Mouse (Mus musculus) intestine, embryonic 15.5 days (tissue): ENCODE results near the gene Esrra. TPM values are rescaled to one million over a fixed set of nuclear protein-coding genes. Genes with fewer than 3 reads are reported as not detected.
"Not testable (repeated sequence)": the region's sequence is repeated elsewhere in the genome, so short reads cannot be mapped to it uniquely, and the experiment has no call there.

Source experiments
- ATAC-seq: fragments of 200-750 bp; cut with Nextera tagmentation; 2 replicates; pipeline ENCODE4 v1.8.0; 2017; ENCODE audit warnings: moderate TSS enrichment, moderate library complexity
- H3K27ac ChIP-seq: fragments of 300-500 bp; sonication (generic); 2 replicates; pipeline ENCODE4 v1.5.1; 2015; ENCODE audit warnings: mild to moderate bottlenecking, inconsistent platforms
- H3K27me3 ChIP-seq: fragments of 300-500 bp; sonication (generic); replicated peaks from 2 replicates; pipeline ENCODE4 v1.6.1; 2015; ENCODE audit warnings: inconsistent platforms
- H3K36me3 ChIP-seq: fragments of 300-500 bp; sonication (generic); 2 replicates; pipeline ENCODE4 v1.6.1; 2015; ENCODE audit warnings: inconsistent platforms
- H3K4me1 ChIP-seq: fragments of 300-500 bp; sonication (generic); replicated peaks from 2 replicates; pipeline ENCODE4 v1.6.1; 2015; ENCODE audit warnings: inconsistent platforms
- H3K4me2 ChIP-seq: fragments of 300-500 bp; sonication (generic); replicated peaks from 2 replicates; pipeline ENCODE4 v1.6.1; 2015; ENCODE audit warnings: mild to moderate bottlenecking, inconsistent platforms
- H3K4me3 ChIP-seq: fragments of 300-500 bp; sonication (generic); replicated peaks from 2 replicates; pipeline ENCODE4 v1.5.1; 2015; ENCODE audit warnings: inconsistent platforms
- H3K9ac ChIP-seq: fragments of 300-500 bp; sonication (generic); 2 replicates; pipeline ENCODE4 v1.6.1; 2015; ENCODE audit warnings: inconsistent platforms
- H3K9me3 ChIP-seq: fragments of 300-500 bp; sonication (generic); 2 replicates; pipeline ENCODE4 v1.6.1; 2016; ENCODE audit warnings: inconsistent platforms
- WGBS: fragments of 180-500 bp; shearing (Covaris S2); methylation state at CpG from one replicate; pipeline ENCODE4 v1.1.7; 2015; 5-methylcytosine and 5-hydroxymethylcytosine counted together
- polyA plus RNA-seq: library from polyadenylated mRNA; unstranded; fragments of >200 nt; fragmentation: Nextera tagmentation; extraction: Ambion mirVana; gene quantifications from 2 replicates; pipeline ENCODE4 v1.2.1, GENCODE M21; 2015

Gene Esrra
- polyA plus RNA-seq, 1 experiment from 2014 or later = 32.2 TPM

DNA sequence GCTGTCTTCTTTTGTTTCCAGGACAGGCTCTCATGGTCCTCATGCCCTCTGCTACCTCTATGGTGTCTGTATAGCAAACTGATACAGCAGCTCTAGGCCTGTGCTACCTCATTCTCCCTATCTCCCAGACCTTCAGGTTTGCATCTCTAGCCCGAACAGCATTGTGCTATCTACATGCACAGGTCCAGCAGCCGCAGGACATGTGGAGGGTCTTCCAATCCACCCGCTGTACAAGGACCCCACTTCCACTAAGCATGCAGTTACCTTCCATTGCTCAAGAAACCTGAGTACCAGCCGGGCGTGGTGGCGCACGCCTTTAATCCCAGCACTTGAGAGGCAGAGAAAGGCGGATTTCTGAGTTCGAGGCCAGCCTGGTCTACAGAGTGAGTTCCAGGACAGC lies 7.1 kb downstream of the Esrra start:
- Histone ChIP-seq H3K36me3 (peaks cover 27% of the 10 kb centered on the region), H3K4me1 (peaks cover 9% of the 10 kb centered on the region), H3K27me3 (no peaks in the 10 kb centered on the region), H3K9me3 (no peaks in the 10 kb centered on the region), H3K9ac (no peak overlapping the region), H3K4me3 (no peak overlapping the region), H3K4me2 (no peak overlapping the region), H3K27ac (no peak overlapping the region)
- WGBS = 90% methylated on average over 9 of the region's 9 CpGs
- no peak for ATAC-seq

DNA sequence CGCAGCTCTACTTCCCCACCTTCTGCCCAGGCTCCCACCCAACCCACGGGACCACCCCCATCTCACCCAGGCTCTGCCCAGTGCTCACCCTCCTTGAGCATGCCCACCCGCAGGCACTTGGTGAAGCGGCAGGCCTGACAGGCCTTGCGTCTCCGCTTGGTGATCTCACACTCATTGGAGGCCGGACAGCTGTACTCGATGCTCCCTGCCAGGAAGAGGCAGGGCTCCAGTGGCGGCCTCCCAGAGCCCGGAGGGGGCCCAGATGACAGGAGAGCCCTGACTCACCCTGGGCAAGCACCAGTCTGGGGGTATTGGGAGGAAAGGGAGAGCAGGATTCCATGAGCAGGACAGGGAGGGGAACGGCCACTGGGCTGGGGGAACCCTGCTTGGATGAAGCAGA lies 7.6 kb downstream of the Esrra start:
- ATAC-seq = no peak

DNA sequence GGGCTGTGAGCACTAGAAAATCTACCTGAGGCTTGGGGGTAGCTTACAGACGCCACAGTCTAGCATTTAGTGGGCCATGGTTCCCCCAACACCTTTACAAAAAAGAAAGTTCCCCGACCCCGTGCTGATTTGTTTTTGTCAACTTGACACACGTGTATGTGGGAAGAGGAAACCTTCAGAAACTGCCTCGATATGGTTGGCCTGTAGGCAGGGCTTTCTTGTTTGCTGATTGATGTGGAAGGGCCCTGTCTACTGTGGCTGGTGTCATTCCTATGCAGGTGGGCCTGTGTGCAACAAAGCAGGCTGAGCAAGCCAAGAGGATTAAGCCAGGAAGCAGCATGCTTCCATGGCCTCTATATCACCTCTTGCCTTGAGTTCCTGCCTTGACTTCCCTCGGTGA lies 8.6 kb downstream of the Esrra start:
- WGBS = 86% methylated on average over 6 of the region's 6 CpGs
- H3K27me3 ChIP-seq = no peaks in the 10 kb centered on the region
- no peak overlapping the region for H3K4me3 ChIP-seq
- H3K4me2 ChIP-seq = no peak overlapping the region
- peaks cover 27% of the 10 kb centered on the region for H3K36me3 ChIP-seq
- no peak overlapping the region for H3K9ac ChIP-seq
- peaks cover 13% of the 10 kb centered on the region for H3K4me1 ChIP-seq
- no peak overlapping the region for H3K27ac ChIP-seq
- no peak for ATAC-seq
- H3K9me3 ChIP-seq = no peaks in the 10 kb centered on the region

More for the DNA sequence above, 7.6 kb downstream of the Esrra start:
- H3K36me3 ChIP-seq = peaks cover 27% of the 10 kb centered on the region
- H3K9me3 ChIP-seq = no peaks in the 10 kb centered on the region
- H3K27ac ChIP-seq = no peak overlapping the region
- WGBS = 81% methylated on average over 11 of the region's 11 CpGs
- H3K9ac ChIP-seq = no peak overlapping the region
- H3K27me3 ChIP-seq = no peaks in the 10 kb centered on the region
- H3K4me3 ChIP-seq = no peak overlapping the region
- no peak overlapping the region for H3K4me2 ChIP-seq
- H3K4me1 ChIP-seq = peaks cover 7% of the 10 kb centered on the region

DNA sequence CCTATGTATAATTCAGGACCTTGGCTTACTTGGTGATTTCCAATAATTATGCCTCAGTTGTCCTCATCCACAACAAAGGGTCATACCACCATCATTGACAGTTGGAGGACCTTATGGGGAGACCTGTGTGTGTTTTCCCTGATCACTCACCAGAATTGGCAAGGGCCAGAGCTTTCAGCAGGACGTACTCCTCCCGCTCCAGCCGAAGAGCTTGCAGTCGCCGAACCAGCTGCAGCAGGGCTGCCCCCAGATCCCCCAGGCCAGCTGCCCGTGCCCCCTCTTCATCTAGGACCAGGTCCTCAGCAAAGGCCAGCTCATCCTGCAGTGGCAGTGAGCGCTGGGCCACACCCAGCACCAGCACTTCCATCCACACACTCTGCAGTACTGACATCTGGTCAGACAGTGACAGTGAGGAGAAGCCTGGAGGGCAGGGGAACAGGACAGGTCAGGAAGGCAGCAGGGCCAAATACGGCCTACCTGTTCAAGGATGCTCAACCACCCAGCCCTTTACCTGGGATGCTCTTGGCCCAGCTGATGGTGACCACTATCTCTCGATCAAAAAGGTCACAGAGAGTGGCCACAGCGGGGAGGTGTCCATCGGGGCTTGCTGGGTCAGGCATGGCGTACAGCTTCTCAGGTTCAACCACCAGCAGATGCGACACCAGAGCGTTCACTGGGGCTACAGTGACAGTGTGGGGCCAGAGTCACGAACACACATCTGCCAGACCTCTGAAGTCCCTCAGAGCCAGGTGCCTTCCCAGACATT lies 9.2 kb downstream of the Esrra start:
- Histone ChIP-seq H3K4me2 (no peak overlapping the region), H3K27me3 (no peaks in the 10 kb centered on the region), H3K27ac (no peak overlapping the region), H3K4me3 (no peak overlapping the region), H3K36me3 (peaks cover 27% of the 10 kb centered on the region), H3K9me3 (no peaks in the 10 kb centered on the region), H3K9ac (no peak overlapping the region), H3K4me1 (peaks cover 20% of the 10 kb centered on the region)
- 93% methylated on average over 15 of the region's 15 CpGs for WGBS
- no peak for ATAC-seq

DNA sequence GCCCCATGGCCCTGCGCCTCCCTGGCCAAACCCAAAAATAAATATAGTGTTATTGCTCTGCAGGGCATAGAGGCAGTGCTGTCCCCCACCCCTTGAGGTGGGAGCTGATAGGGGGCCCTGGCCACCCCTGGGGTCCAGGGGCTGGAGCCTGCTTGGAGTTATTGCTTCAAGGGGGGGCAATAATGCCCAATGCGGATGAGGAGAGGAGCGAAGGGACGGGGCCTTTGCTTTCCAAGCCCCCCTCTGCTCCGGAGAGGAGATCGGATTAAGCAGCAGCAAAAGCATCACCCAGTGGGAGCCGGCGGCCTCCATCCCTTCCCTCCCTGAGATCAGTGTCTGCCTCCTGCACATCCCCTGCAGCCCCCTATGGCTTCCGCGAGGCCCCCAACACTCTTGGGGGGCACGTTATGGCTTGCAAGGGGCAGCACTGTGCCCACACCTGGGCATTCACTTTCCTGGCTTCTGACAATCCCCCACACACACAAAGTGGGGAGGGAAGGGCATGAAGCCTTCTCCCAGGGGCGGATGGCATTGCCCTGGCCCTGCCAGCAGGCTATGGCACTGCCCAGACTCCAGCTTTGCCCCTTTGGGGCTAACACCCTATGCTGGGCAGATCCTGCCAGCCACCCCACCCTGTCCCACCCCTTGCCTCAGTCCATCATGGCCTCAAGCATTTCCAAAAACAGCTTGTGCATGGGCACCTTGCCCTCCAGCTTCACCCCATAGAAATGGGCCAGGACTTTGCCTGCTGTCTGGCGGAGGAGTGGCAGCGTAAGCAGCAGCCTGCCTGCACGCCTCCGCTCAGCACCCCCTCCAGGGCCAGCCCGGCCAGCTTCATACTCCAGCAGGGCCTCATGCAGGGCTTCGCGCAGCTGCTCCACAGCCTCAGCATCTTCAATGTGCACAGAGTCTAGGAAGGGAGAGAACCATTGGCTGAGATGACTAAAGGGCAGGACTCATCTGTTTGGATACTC lies 10.2 kb downstream of the Esrra start:
- Histone ChIP-seq H3K4me2 (peak overlapping the region; percentile 45), H3K36me3 (peaks cover 35% of the 10 kb centered on the region), H3K9me3 (no peaks in the 10 kb centered on the region), H3K27ac (peak overlapping the region; percentile 10; the same call in 1 of the 2 replicates), H3K9ac (0 out of 2 replicates have a peak overlapping the region, but pooled peaks have one; percentile 11), H3K4me1 (peaks cover 20% of the 10 kb centered on the region), H3K27me3 (no peaks in the 10 kb centered on the region), H3K4me3 (peak overlapping the region; percentile 18)
- ATAC-seq = no peak
- WGBS = 85% methylated on average over 19 of the region's 19 CpGs

DNA sequence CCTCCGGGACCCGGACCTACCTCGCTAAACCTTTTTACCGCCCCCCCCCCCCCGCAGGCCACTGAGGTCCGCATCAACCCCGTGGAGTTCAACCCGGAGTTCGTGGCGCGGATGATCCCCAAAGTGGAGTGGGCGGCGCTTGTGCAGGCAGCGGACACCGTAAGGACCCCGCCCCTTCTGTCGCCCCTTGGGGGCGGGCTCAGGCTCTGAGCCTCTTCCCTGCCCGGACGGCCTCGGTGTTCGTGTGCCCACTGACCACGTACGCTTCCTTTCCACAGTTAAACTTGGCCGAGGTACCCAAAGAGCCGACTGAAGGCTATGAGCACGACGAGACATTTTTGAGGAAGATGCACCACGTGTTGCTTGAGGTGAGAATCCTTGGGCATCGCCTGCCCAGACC lies 11.3 kb downstream of the Esrra start:
- peaks cover 35% of the 10 kb centered on the region for H3K36me3 ChIP-seq
- peak overlapping the region; percentile 56 for H3K4me3 ChIP-seq
- ATAC-seq = peak; percentile 54
- peak overlapping the region; percentile 68 for H3K9ac ChIP-seq
- peaks cover 20% of the 10 kb centered on the region for H3K4me1 ChIP-seq
- H3K27me3 ChIP-seq, H3K9me3 ChIP-seq: not testable (repeated sequence)
- under 1% methylated on average over 30 of the region's 30 CpGs for WGBS
- H3K27ac ChIP-seq = peak overlapping the region; percentile 99
- peak overlapping the region; percentile 77 for H3K4me2 ChIP-seq

DNA sequence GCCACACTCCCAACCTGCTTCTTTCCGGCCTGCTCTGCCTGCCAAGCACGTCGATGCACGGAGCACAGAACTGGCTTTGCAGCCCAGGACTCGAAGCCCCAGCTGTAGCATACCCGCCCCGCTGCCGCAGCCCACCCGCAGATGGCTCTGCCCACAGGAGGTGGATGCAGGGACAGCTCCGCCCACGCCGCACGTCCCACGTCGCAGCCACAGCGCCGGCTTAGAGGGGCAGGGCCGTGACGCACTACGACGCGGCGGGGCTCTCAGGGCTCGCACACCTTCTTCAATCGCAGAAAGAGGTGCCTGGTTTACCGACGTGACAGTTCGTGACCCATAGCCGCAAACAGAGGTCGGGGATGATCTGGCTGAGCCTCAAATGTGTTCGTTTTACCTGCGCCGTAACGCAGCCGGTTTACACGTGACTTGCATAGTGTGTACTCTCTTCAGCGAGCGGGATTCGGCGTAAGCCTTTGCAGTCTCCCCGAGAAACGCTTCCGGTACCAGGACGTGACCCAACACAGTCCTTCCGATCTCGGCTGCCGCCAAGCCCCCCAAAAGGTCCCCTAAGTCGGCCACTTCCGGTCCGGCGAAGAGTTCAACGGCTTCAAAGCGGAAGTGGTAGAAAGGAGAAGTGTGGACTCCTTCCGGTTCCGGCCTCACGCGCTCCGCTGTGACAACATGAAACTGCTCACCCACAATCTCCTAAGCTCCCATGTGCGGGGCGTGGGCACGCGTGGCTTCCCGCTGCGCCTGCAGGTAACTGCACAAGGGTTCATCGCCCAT lies 11.9 kb downstream of the Esrra start, which contains the start of the genes Trmt112 and Prdx5:
Gene Trmt112, plus strand, starts transcription at position 192 of the 783 bp plus-strand sequence.
Gene Prdx5, minus strand, starts transcription at position 600 of the 783 bp plus-strand sequence.
- H3K27me3 ChIP-seq = no peaks in the 10 kb centered on the region
- H3K4me3 ChIP-seq = peak within 1 kb of the TSS; percentile 56
- H3K27ac ChIP-seq = peak within 1 kb of the TSS; percentile 99
- WGBS = under 1% methylated on average over 65 of the region's 65 CpGs
- H3K4me2 ChIP-seq = peak within 1 kb of the TSS; percentile 77
- peaks cover 20% of the 10 kb centered on the region for H3K4me1 ChIP-seq
- H3K9me3 ChIP-seq = no peaks in the 10 kb centered on the region
- H3K9ac ChIP-seq = peak within 1 kb of the TSS; percentile 68
- H3K36me3 ChIP-seq = peaks cover 35% of the 10 kb centered on the region
- ATAC-seq = peak; percentile 93

DNA sequence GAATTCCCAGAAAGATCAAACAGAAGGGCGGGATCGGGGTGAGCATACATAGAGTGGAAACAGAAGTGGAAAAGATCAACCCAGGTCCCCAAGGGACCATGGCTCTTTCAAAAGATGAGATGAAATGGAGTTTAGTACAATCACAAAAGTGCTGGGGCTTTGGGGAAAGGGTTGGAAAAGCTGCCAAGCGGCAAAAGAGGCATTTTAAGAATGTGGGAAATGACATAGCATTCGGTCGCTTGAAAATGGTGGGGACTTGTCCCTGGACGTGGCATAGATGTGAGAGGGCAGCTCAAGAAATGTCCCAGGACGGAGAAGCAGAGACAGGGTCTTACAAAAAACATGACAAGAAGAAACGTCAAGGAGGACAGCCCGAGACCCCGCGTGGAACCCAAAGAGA lies 12.6 kb downstream of the Esrra start:
- Histone ChIP-seq H3K4me2 (peak overlapping the region; percentile 77), H3K9me3 (no peaks in the 10 kb centered on the region), H3K4me1 (peaks cover 20% of the 10 kb centered on the region), H3K27me3 (no peaks in the 10 kb centered on the region), H3K27ac (peak overlapping the region; percentile 99), H3K36me3 (peaks cover 35% of the 10 kb centered on the region), H3K9ac (peak overlapping the region; percentile 68), H3K4me3 (peak overlapping the region; percentile 56)
- ATAC-seq = no peak
- 8% methylated on average over 11 of the region's 11 CpGs for WGBS

DNA sequence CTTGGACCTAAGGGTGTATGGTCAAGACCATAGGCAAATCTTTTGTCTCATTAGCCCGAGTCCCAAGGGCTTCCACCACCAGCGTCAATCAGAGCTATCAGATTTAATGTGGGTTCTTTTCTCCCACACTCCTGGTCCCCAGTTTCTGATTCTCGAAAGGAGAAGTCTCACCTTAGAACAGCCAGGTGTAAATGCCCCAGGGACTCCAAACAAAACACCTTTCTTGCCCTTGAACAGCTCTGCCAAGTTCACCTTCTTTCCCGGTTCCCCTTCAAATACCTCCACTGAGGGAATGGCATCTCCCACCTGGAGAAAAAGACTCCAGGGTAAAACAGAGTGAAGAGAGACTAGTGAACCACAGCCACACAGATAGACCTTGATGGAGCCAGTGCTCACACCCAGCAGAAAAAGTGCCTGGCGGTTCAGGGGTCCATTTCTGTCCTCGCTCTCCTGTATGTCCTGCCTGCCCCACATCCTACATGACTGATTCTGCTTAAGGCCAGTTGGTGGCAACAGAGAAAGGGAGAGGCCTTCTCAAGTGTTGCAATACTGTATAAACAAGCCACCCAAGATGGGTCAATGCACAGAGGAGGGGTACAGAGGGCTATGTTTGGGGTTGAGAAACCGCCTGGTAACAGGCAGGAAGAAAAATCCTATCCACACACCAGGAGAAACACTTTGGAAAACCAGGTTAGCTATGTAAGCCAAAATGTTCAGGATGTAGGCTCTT lies 13.6 kb downstream of the Esrra start:
- no peaks in the 10 kb centered on the region for H3K27me3 ChIP-seq
- H3K4me1 ChIP-seq = peaks cover 20% of the 10 kb centered on the region
- H3K4me2 ChIP-seq = peak overlapping the region; percentile 77
- no peak for ATAC-seq
- H3K4me3 ChIP-seq = peak overlapping the region; percentile 56
- H3K9ac ChIP-seq = peak overlapping the region; percentile 68
- H3K36me3 ChIP-seq = peaks cover 26% of the 10 kb centered on the region
- no peaks in the 10 kb centered on the region for H3K9me3 ChIP-seq
- 78% methylated on average over 7 of the region's 7 CpGs for whole genome bisulfite sequencing
- H3K27ac ChIP-seq = no peak overlapping the region

DNA sequence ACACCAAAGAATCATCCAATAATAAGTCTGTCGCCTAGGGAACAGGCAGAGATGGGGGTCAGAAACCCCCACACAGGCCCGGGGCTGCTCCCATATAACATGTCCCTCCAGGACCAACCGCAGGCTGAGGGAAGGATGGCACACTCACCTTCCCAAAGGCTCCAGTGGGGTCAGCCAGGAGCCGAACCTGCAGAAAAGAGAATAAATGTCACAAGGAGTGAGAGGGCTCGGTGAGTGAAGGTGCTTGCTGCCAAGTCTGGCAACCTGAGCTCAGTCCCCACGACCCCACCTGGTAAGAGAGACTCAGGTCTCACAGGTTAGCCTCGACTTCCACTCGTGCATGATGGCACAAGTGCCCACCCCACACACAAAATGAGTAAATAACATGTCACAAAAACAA lies 14.5 kb downstream of the Esrra start:
- H3K9me3 ChIP-seq = no peaks in the 10 kb centered on the region
- no peak overlapping the region for H3K9ac ChIP-seq
- ATAC-seq = no peak
- no peak overlapping the region for H3K4me3 ChIP-seq
- H3K36me3 ChIP-seq = peaks cover 18% of the 10 kb centered on the region
- 91% methylated on average over 8 of the region's 8 CpGs for WGBS
- no peak overlapping the region for H3K4me2 ChIP-seq
- no peak overlapping the region for H3K27ac ChIP-seq
- H3K4me1 ChIP-seq = peaks cover 20% of the 10 kb centered on the region
- no peaks in the 10 kb centered on the region for H3K27me3 ChIP-seq

DNA sequence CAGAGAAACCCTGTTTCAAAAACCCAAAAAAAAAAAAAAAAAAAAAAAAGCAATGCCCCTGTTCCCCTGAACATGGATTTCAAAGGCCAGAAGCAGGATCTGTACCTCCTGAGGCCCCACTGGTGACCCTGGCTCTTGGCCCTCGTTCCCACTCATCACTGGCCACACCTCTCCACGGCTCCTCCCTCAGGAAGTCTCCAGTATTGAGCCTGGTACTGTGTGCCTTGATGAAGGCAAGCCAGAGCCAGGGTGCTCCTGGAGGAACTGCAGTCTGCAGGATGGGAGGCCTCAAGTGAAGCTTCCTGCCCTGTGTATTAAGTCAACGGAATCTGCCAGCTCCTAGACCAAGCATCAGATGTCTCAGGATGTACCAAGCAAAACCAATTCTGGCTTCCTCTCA lies 15.4 kb downstream of the Esrra start:
- H3K9ac ChIP-seq = no peak overlapping the region
- no peak for ATAC-seq

More for the DNA sequence above, 15.4 kb downstream of the Esrra start:
- H3K4me1 ChIP-seq = peaks cover 17% of the 10 kb centered on the region
- H3K9me3 ChIP-seq = no peaks in the 10 kb centered on the region
- H3K36me3 ChIP-seq = peaks cover 10% of the 10 kb centered on the region
- WGBS = 81% methylated on average over 3 of the region's 3 CpGs
- no peak overlapping the region for H3K4me3 ChIP-seq
- H3K27me3 ChIP-seq = no peaks in the 10 kb centered on the region
- no peak overlapping the region for H3K4me2 ChIP-seq
- H3K27ac ChIP-seq = no peak overlapping the region
